In genomic region chr9:63992761-63993160, GRCm38 (mm10) we compare ENCODE assay signal across 15 mouse cellular contexts. TPM values are rescaled to one million over a fixed set of nuclear protein-coding genes. Genes with fewer than 3 reads are reported as not detected.
A peak's percentile ranks its signal among the peaks of the same experiment; 100 is the strongest.
DNase-seq lines count a peak whose midpoint lies in the region; ATAC-seq and TF ChIP-seq lines count a peak whose summit lies in the region.
"Had no signal": no experiment of that assay in that cellular context is flagged by ENCODE, and none has a peak within 500 bp of the region (broad histone marks: within the 10 kb centered on the region; RNA-seq: fewer than 3 reads in every experiment).

No protein-coding gene starts in this region.

- ATAC-seq in heart, embryonic 15.5 days (replicated peaks; ENCODE audit: insufficient number of reproducible peaks, insufficient read depth, low FRiP score, low read depth): no peak
- no peak for ATAC-seq in lung, embryonic 15.5 days (ENCODE audit: borderline replicate concordance, extremely low read depth, low FRiP score, low TSS enrichment)
- 0 out of 2 replicates have a peak, but pooled peaks have one; percentile 42 for ATAC-seq in embryonic facial prominence, embryonic 14.5 days (ENCODE audit: low read depth)
- no peak for ATAC-seq in stomach, embryonic 14.5 days (ENCODE audit: insufficient number of reproducible peaks, insufficient read depth, low FRiP score, low read depth)
- ATAC-seq: CD4-positive, CD25-positive, alpha-beta regulatory T cell, adult 4 months; midbrain, embryonic 16.5 days; Patski had no signal

- H3K27me3 ChIP-seq in heart, embryonic 15.5 days: no peaks in the 10 kb centered on the region
- no peaks in the 10 kb centered on the region for H3K27me3 ChIP-seq in lung, embryonic 15.5 days
- H3K27me3 ChIP-seq in embryonic facial prominence, embryonic 14.5 days (replicated peaks; ENCODE audit: control insufficient read depth, insufficient read depth, low read length): no peaks in the 10 kb centered on the region
- H3K27me3 ChIP-seq in stomach, embryonic 14.5 days (ENCODE audit: control insufficient read depth, insufficient read depth, low read length): no peaks in the 10 kb centered on the region
- H3K27me3 ChIP-seq: neural tube, embryonic 13.5 days; Patski had no signal

- peak overlapping the region; percentile 58 for H3K27ac ChIP-seq in heart, embryonic 15.5 days
- peak overlapping the region; percentile 59; the same call in 1 of the 2 replicates for H3K27ac ChIP-seq in lung, embryonic 15.5 days
- H3K27ac ChIP-seq in embryonic facial prominence, embryonic 14.5 days (replicated peaks; ENCODE audit: low read depth, low read length): peak overlapping the region; percentile 52
- peak overlapping the region; percentile 63; the same call in 1 of the 2 replicates for H3K27ac ChIP-seq in stomach, embryonic 14.5 days (ENCODE audit: low read length)
- H3K27ac ChIP-seq: neural tube, embryonic 13.5 days had no signal

- WGBS in heart, embryonic 15.5 days: 37% methylated on average over 4 of the region's 4 CpGs
- 34% methylated on average over 4 of the region's 4 CpGs for WGBS in lung, embryonic 15.5 days
- WGBS in lung, adult 2 months: 30% methylated on average over 4 of the region's 4 CpGs
- WGBS in embryonic facial prominence, embryonic 14.5 days: 42% methylated on average over 4 of the region's 4 CpGs
- 58% methylated on average over 4 of the region's 4 CpGs for WGBS in stomach, embryonic 14.5 days

- no peak for TF ChIP-seq POLR2A in lung, adult 2 months (IDR thresholded peaks at IDR 0.05; ENCODE audit: borderline replicate concordance, extremely low read depth, low read depth, low read length)

- no peak for TF ChIP-seq CTCF in lung, adult 2 months (IDR thresholded peaks at IDR 0.05; ENCODE audit: insufficient read depth, low read length)

- H3K9me3 ChIP-seq in heart, embryonic 15.5 days (replicated peaks): no peaks in the 10 kb centered on the region
- H3K9me3 ChIP-seq in lung, embryonic 15.5 days: no peaks in the 10 kb centered on the region
- H3K9me3 ChIP-seq in embryonic facial prominence, embryonic 14.5 days (ENCODE audit: control insufficient read depth, low read length): no peaks in the 10 kb centered on the region
- no peaks in the 10 kb centered on the region for H3K9me3 ChIP-seq in stomach, embryonic 14.5 days (ENCODE audit: control insufficient read depth, low read depth, low read length)
- H3K9me3 ChIP-seq: neural tube, embryonic 13.5 days had no signal

- intact Hi-C loops in left cerebral cortex, postnatal 10 days (cut with DNase I): loop anchor here (10.0 kb wide), 1 partner anchor 92 kb away; no protein-coding TSS in a partner anchor

- no peak for DNase-seq in heart, postnatal 4 days
- no peak for DNase-seq in lung, adult 2 months
- no peak for DNase-seq in embryonic facial prominence, embryonic 14.5 days (ENCODE audit: low spot score)
- no peak for DNase-seq in left cerebral cortex, postnatal 10 days (ENCODE audit: extremely low spot score in 1 of 2, low spot score in 2 of 2)
- DNase-seq in left cerebral cortex, adult 11 months (ENCODE audit: low spot score): no peak
- DNase-seq: adrenal gland, adult 2 months; kidney, adult 18-20 months; thymus, adult 18-20 months had no signal

- peaks cover 66% of the 10 kb centered on the region for H3K4me1 ChIP-seq in heart, embryonic 15.5 days (replicated peaks)
- peaks cover 53% of the 10 kb centered on the region for H3K4me1 ChIP-seq in lung, embryonic 15.5 days
- peaks cover 33% of the 10 kb centered on the region for H3K4me1 ChIP-seq in lung, adult 2 months (ENCODE audit: control insufficient read depth, insufficient read depth, low read length)
- peaks cover 24% of the 10 kb centered on the region for H3K4me1 ChIP-seq in embryonic facial prominence, embryonic 14.5 days (ENCODE audit: control insufficient read depth, insufficient read depth, low read length)
- H3K4me1 ChIP-seq in stomach, embryonic 14.5 days (ENCODE audit: control insufficient read depth, insufficient read depth, low read length): peaks cover 8% of the 10 kb centered on the region; the same call in 1 of the 2 replicates

- H3K4me2 ChIP-seq in heart, embryonic 15.5 days: no peak overlapping the region
- no peak overlapping the region for H3K4me2 ChIP-seq in lung, embryonic 15.5 days
- H3K4me2 ChIP-seq in embryonic facial prominence, embryonic 14.5 days (ENCODE audit: low read depth, low read length): no peak overlapping the region
- H3K4me2 ChIP-seq in stomach, embryonic 14.5 days (replicated peaks; ENCODE audit: low read depth, low read length): no peak overlapping the region
- H3K4me2 ChIP-seq: neural tube, embryonic 13.5 days had no signal

- no peaks in the 10 kb centered on the region; the same call in 1 of the 2 replicates for H3K36me3 ChIP-seq in heart, embryonic 15.5 days
- H3K36me3 ChIP-seq in lung, embryonic 15.5 days: peaks cover 25% of the 10 kb centered on the region
- H3K36me3 ChIP-seq in embryonic facial prominence, embryonic 14.5 days (ENCODE audit: control insufficient read depth, insufficient read depth, low read length): 0 out of 2 replicates have a peak, but pooled peaks cover 18% of the 10 kb centered on the region
- peaks cover 2% of the 10 kb centered on the region; the same call in 1 of the 2 replicates for H3K36me3 ChIP-seq in stomach, embryonic 14.5 days (ENCODE audit: control insufficient read depth, insufficient read depth, low read length)
- H3K36me3 ChIP-seq: neural tube, embryonic 13.5 days had no signal

- no peak overlapping the region for H3K9ac ChIP-seq in heart, embryonic 15.5 days
- H3K9ac ChIP-seq in lung, embryonic 15.5 days: 0 out of 2 replicates have a peak overlapping the region, but pooled peaks have one; percentile 0
- H3K9ac ChIP-seq in embryonic facial prominence, embryonic 14.5 days (ENCODE audit: low read depth, low read length): 0 out of 2 replicates have a peak overlapping the region, but pooled peaks have one; percentile 14
- no peak overlapping the region for H3K9ac ChIP-seq in stomach, embryonic 14.5 days (replicated peaks; ENCODE audit: low read depth, low read length)
- H3K9ac ChIP-seq: neural tube, embryonic 13.5 days had no signal

- no peak overlapping the region for H3K4me3 ChIP-seq in heart, embryonic 15.5 days
- no peak overlapping the region for H3K4me3 ChIP-seq in lung, embryonic 15.5 days
- H3K4me3 ChIP-seq in lung, adult 2 months (replicated peaks; ENCODE audit: extremely low read depth, low read depth, low read length): no peak overlapping the region
- no peak overlapping the region for H3K4me3 ChIP-seq in embryonic facial prominence, embryonic 14.5 days (ENCODE audit: low read depth, low read length)
- no peak overlapping the region for H3K4me3 ChIP-seq in stomach, embryonic 14.5 days (ENCODE audit: low read depth, low read length)
- H3K4me3 ChIP-seq: neural tube, embryonic 13.5 days had no signal

RNA-seq across cellular contexts. Expression of gene Smad6, which starts 29.1 kb away (rescaled TPM):
- 16.4 and 19.8 TPM in 2 replicates for polyA plus RNA-seq in heart, embryonic 15.5 days (2015; fragmentation: Nextera tagmentation; extraction: Ambion mirVana)
- total RNA-seq in heart, postnatal 4 days (2021): 10 to 100 TPM; 18.5 to 20.1 TPM
- 13.2 and 14.1 TPM in 2 replicates for polyA plus RNA-seq in lung, embryonic 15.5 days (2015; fragmentation: Nextera tagmentation; extraction: Ambion mirVana)
- polyA plus RNA-seq in lung, adult 2 months (2012; rRNA removed): 260 and 369 TPM in 2 replicates
- 7.9 and 8.8 TPM in 2 replicates for polyA plus RNA-seq in embryonic facial prominence, embryonic 14.5 days (2014; fragmentation: Nextera tagmentation; extraction: Ambion mirVana)
- 7.5 and 9.7 TPM in 2 replicates for polyA plus RNA-seq in stomach, embryonic 14.5 days (2014; fragmentation: Nextera tagmentation; extraction: Ambion mirVana)
- 1 to 10 TPM; 1.6 to 2.0 TPM for total RNA-seq in left cerebral cortex, postnatal 10 days (2021)

Comparison
In these comparisons a context has a peak if more than half of its experiments do, and no peak if none do; other contexts are left out.
1. RNA of gene Smad6, which starts 29.1 kb away (polyA plus RNA-seq): 260 to 369 TPM in lung, adult 2 months; 16.4 to 19.8 TPM in heart, embryonic 15.5 days, 13.2 to 14.1 TPM in lung, embryonic 15.5 days, 7.9 to 8.8 TPM in embryonic facial prominence, embryonic 14.5 days and 7.5 to 9.7 TPM in stomach, embryonic 14.5 days; every median in the first group is over 10 times any median in the second.
2. H3K9ac ChIP-seq: peak in lung, embryonic 15.5 days (single experiment) and embryonic facial prominence, embryonic 14.5 days (single experiment); none in heart, embryonic 15.5 days (single experiment) and stomach, embryonic 14.5 days (single experiment).
3. Peak in every context shown above with its lines, with median percentiles within 50 percentile points of each other: H3K27ac ChIP-seq.